Mouse (Mus musculus) lung, embryonic 16.5 days (tissue): ENCODE measurements around the gene Kpna7. TPM values are rescaled to one million over a fixed set of nuclear protein-coding genes. Genes with fewer than 3 reads are reported as not detected.

Experiments
- polyA plus RNA-seq: library from polyadenylated mRNA; unstranded; fragments of >200 nt; fragmentation: Nextera tagmentation; extraction: Ambion mirVana; gene quantifications from 2 replicates; pipeline ENCODE4 v1.2.1, GENCODE M21; 2015

Kpna7 gene
- polyA plus RNA-seq, 1 experiment from 2014 or later = not detected

Other genes starting within 250 kb of the Kpna7 start
- 9.5 and 15.6 TPM in 2 replicates for gene Smurf1, start 118.2 kb downstream of the Kpna7 start, polyA plus RNA-seq
- 0.25 TPM in 1 of 2 replicates, not detected in the other for gene Gm4871, start 51.3 kb downstream of the Kpna7 start, polyA plus RNA-seq
- gene 1700018F24Rik, start 41.0 kb downstream of the Kpna7 start, polyA plus RNA-seq = 0.23 TPM in 1 of 2 replicates, not detected in the other
- 146 and 150 TPM in 2 replicates for gene Arpc1a, start 200 bp downstream of the Kpna7 start, polyA plus RNA-seq
- gene Arpc1b, start 30.2 kb upstream of the Kpna7 start, polyA plus RNA-seq = 379 and 391 TPM in 2 replicates
- gene Pdap1, start 56.2 kb upstream of the Kpna7 start, polyA plus RNA-seq = 78.0 and 94.0 TPM in 2 replicates
- 178 and 181 TPM in 2 replicates for gene Bud31, start 56.3 kb upstream of the Kpna7 start, polyA plus RNA-seq
- gene Ptcd1, start 83.1 kb upstream of the Kpna7 start, polyA plus RNA-seq = 15.7 and 15.9 TPM in 2 replicates
- gene Cpsf4, start 83.2 kb upstream of the Kpna7 start, polyA plus RNA-seq = 49.1 and 50.4 TPM in 2 replicates
- 672 and 734 TPM in 2 replicates for gene Atp5j2, start 108.0 kb upstream of the Kpna7 start, polyA plus RNA-seq
- 9.4 and 10.9 TPM in 2 replicates for gene Zkscan14, start 117.8 kb upstream of the Kpna7 start, polyA plus RNA-seq
- 12.0 and 12.4 TPM in 2 replicates for gene Zkscan5, start 120.5 kb upstream of the Kpna7 start, polyA plus RNA-seq
- 33.9 and 36.5 TPM in 2 replicates for gene Zfp655, start 147.7 kb upstream of the Kpna7 start, polyA plus RNA-seq
- gene Zscan25, start 196.5 kb upstream of the Kpna7 start, polyA plus RNA-seq = 0.15 and 0.57 TPM in 2 replicates